Mouse (Mus musculus) C2C12 (cell line): ENCODE results near the gene Ift122. TPM values are rescaled to one million over a fixed set of nuclear protein-coding genes. Genes with fewer than 3 reads are reported as not detected.

Experiments used
- H3K27me3 ChIP-seq: one replicate; pipeline ENCODE4 v1.6.1; 2011; ENCODE audit not compliant: control insufficient read depth, insufficient read depth, insufficient read length
- H3K36me3 ChIP-seq: one replicate; pipeline ENCODE4 v1.6.1; 2011; ENCODE audit not compliant: control insufficient read depth, insufficient read depth
- H3K4me3 ChIP-seq: one replicate; pipeline ENCODE4 v1.5.1; 2011; ENCODE audit warnings: mild to moderate bottlenecking, control low read depth; ENCODE audit not compliant: poor library complexity, insufficient read depth, severe bottlenecking
- H3K79me2 ChIP-seq: one replicate; pipeline ENCODE4 v1.6.1; 2011; ENCODE audit not compliant: control insufficient read depth, insufficient read depth
- H3K79me3 ChIP-seq: one replicate; pipeline ENCODE4 v1.6.1; 2011; ENCODE audit warnings: low read depth, control low read depth
- H3ac ChIP-seq: one replicate; pipeline ENCODE3; 2011; ENCODE audit warnings: low read depth; ENCODE audit not compliant: control insufficient read depth, insufficient read length
- CEBPB ChIP-seq: IDR thresholded peaks from one replicate; pipeline ENCODE4 v1.6.1; 2011; ENCODE audit warnings: low read depth, mild to moderate bottlenecking, control low read depth, moderate library complexity
- CTCF ChIP-seq: IDR thresholded peaks from one replicate; pipeline ENCODE4 v1.5.1; 2011; ENCODE audit not compliant: control insufficient read depth, insufficient read depth, insufficient read length
- FOSL1 ChIP-seq: IDR thresholded peaks from one replicate; pipeline ENCODE4 v1.8.0; 2011; ENCODE audit warnings: mild to moderate bottlenecking, low read length; ENCODE audit not compliant: poor library complexity, insufficient read depth, severe bottlenecking
- MAX ChIP-seq: IDR thresholded peaks from one replicate; pipeline ENCODE4 v1.6.1; 2011; ENCODE audit warnings: mild to moderate bottlenecking, control low read depth
- MYOD1 ChIP-seq: IDR thresholded peaks from one replicate; pipeline ENCODE4 v1.6.1; 2011; ENCODE audit warnings: low read depth; ENCODE audit not compliant: control insufficient read depth, insufficient read length
- MYOG ChIP-seq: IDR thresholded peaks from one replicate; pipeline ENCODE4 v1.6.1; 2011; ENCODE audit not compliant: control insufficient read depth, insufficient read length; ENCODE audit errors: extremely low read depth
- USF1 ChIP-seq: IDR thresholded peaks from one replicate; pipeline ENCODE4 v1.6.1; 2011; ENCODE audit warnings: low read depth, mild to moderate bottlenecking, control low read depth, moderate library complexity
- polyA plus RNA-seq: library from polyadenylated mRNA; unstranded; fragments of >200 nt; fragmentation: generic; extraction: Trizol; gene quantifications from one replicate; pipeline ENCODE4 v1.2.1, GENCODE M21; 2012; ENCODE audit warnings: missing spikeins

The Ift122 gene
- polyA plus RNA-seq, 1 experiment = 13.4 TPM

GRCm38 (mm10) chr6:115892363-115892762 lies 39.1 kb downstream of the Ift122 start:
- Histone ChIP-seq H3K27me3 (no peaks in the 10 kb centered on the region), H3K79me3 (no peaks in the 10 kb centered on the region), H3K79me2 (no peaks in the 10 kb centered on the region), H3ac (no peak overlapping the region), H3K4me3 (no peak overlapping the region), H3K36me3 (peaks cover 5% of the 10 kb centered on the region)
- TF ChIP-seq CEBPB (no peak), MYOG (no peak), FOSL1 (no peak), MAX (no peak), CTCF (no peak), MYOD1 (no peak), USF1 (no peak)

- no peak overlapping the region for H3K4me3 ChIP-seq
- no peaks in the 10 kb centered on the region for H3K79me3 ChIP-seq
- TF ChIP-seq CTCF (no peak), USF1 (no peak), MAX (no peak), CEBPB (no peak), FOSL1 (no peak), MYOD1 (no peak), MYOG (no peak)
- H3K36me3 ChIP-seq = no peaks in the 10 kb centered on the region
- H3K27me3 ChIP-seq = no peaks in the 10 kb centered on the region
- no peaks in the 10 kb centered on the region for H3K79me2 ChIP-seq
- H3ac ChIP-seq = no peak overlapping the region
Measured at GRCm38 (mm10) chr6:115896346-115896745, 43.1 kb downstream of the Ift122 start.

DNA sequence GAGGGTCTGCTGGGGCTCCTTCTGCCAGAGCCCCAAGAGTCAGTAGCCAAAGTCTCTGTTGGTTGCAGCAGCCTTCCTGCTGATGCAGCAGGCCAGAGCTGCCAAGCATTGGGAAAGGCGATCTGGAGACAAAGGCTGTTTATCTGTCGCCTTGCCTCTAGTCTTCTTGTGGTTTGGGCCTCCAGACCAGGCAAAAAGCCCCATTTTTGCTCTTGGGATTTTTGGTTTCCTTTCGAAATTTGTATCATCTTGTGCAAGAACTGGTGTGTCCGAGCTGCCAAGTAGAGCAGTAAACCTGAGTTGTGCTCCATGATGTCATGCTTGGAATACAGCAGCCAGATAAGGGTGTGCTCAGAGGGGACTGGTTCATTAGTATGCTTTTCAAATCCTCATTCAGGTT lies 43.8 kb downstream of the Ift122 start:
- Histone ChIP-seq H3K36me3 (no peaks in the 10 kb centered on the region), H3K79me3 (no peaks in the 10 kb centered on the region), H3K4me3 (no peak overlapping the region), H3K27me3 (no peaks in the 10 kb centered on the region), H3K79me2 (no peaks in the 10 kb centered on the region), H3ac (no peak overlapping the region)
- TF ChIP-seq FOSL1 (no peak), USF1 (no peak), MYOG (no peak), CTCF (no peak), MAX (no peak), MYOD1 (no peak), CEBPB (no peak)

DNA sequence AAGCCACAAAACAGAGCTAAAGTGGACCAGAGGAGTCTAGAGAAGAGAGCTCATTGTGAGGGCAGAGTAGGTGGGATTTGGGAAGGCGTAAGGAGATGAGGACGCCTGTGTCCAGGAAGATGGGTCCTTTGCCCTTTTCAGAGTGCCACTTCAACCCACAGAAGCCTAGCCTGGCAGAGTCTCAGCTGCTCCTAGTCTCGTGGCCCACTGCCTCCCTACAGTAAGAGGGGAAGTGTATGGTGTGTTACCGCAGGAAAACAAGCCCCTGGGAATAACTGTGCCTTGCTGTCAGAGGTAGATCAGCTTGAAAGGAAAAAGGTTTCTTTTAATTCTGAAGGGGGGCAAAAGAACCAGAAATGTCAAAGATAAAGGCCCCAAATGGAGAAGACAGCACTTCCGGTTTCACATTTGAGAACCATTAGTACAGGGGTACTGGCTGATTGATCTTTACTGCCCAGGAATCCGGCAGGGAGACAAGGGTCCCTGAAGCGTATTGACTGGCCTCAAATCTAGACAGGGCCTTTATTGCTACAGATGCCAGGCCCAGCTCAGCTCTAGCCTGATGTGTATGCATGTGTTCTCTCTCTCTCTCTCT lies 44.8 kb downstream of the Ift122 start:
- H3ac ChIP-seq = no peak overlapping the region
- TF ChIP-seq CTCF = no peak
- no peak for TF ChIP-seq FOSL1
- no peak for TF ChIP-seq MYOG
- TF ChIP-seq USF1 = no peak
- no peak for TF ChIP-seq MAX
- TF ChIP-seq CEBPB = no peak
- no peak for TF ChIP-seq MYOD1
- H3K27me3 ChIP-seq = no peaks in the 10 kb centered on the region
- no peaks in the 10 kb centered on the region for H3K36me3 ChIP-seq
- no peaks in the 10 kb centered on the region for H3K79me3 ChIP-seq
- H3K79me2 ChIP-seq = no peaks in the 10 kb centered on the region
- no peak overlapping the region for H3K4me3 ChIP-seq

GRCm38 (mm10) chr6:115901062-115901461 lies 47.8 kb downstream of the Ift122 start:
- no peaks in the 10 kb centered on the region for H3K36me3 ChIP-seq
- no peak overlapping the region for H3ac ChIP-seq
- no peak overlapping the region for H3K4me3 ChIP-seq
- H3K79me3 ChIP-seq = no peaks in the 10 kb centered on the region
- TF ChIP-seq MYOD1 (peak; percentile 7), CTCF (peak; percentile 81), MYOG (no peak), USF1 (no peak)
- no peaks in the 10 kb centered on the region for H3K27me3 ChIP-seq
- no peaks in the 10 kb centered on the region for H3K79me2 ChIP-seq

- H3K36me3 ChIP-seq = no peaks in the 10 kb centered on the region
- TF ChIP-seq USF1 (no peak), FOSL1 (no peak), MYOG (no peak), CEBPB (peak; percentile 66)
- no peaks in the 10 kb centered on the region for H3K27me3 ChIP-seq
- H3K4me3 ChIP-seq = no peak overlapping the region
- H3K79me2 ChIP-seq = no peaks in the 10 kb centered on the region
- H3K79me3 ChIP-seq = no peaks in the 10 kb centered on the region
- no peak overlapping the region for H3ac ChIP-seq
Measured at GRCm38 (mm10) chr6:115901489-115901931, 48.2 kb downstream of the Ift122 start.
